Mouse (Mus musculus) liver, embryonic 14.5 days (tissue): ENCODE data around the gene Zmynd8.

Source experiments
- CTCF ChIP-seq: IDR thresholded peaks from 2 replicates; pipeline ENCODE4 v1.5.1; 2016; ENCODE audit warnings: antibody characterized with exemption, low read depth, control low read depth
- EP300 ChIP-seq: IDR thresholded peaks from 2 replicates; pipeline ENCODE4 v1.6.1; 2016; ENCODE audit warnings: antibody characterized with exemption, low read depth

GRCm38 (mm10) chr2:165740381-165740780, 158.4 kb downstream of the Zmynd8 start:
- TF ChIP-seq CTCF (no peak), EP300 (no peak)
